Mouse (Mus musculus) cortical plate, adult 2 months (tissue): Measurements from ENCODE around the gene Hapln4. TPM values are rescaled to one million over a fixed set of nuclear protein-coding genes. Genes with fewer than 3 reads are reported as not detected.

Source experiments
- H3K27ac ChIP-seq: fragments of 200-500 bp; 2 replicates; pipeline ENCODE4 v1.5.1; 2012; ENCODE audit warnings: low read length, control low read depth, inconsistent platforms; ENCODE audit not compliant: insufficient read depth
- H3K4me1 ChIP-seq: fragments of 200-500 bp; 2 replicates; pipeline ENCODE4 v1.6.1; 2011; ENCODE audit warnings: low read length; ENCODE audit not compliant: control insufficient read depth, insufficient read depth
- H3K4me3 ChIP-seq: fragments of 200-500 bp; 2 replicates; pipeline ENCODE4 v1.5.1; 2011; ENCODE audit warnings: mild to moderate bottlenecking, low read length, control low read depth; ENCODE audit not compliant: insufficient read depth
- CTCF ChIP-seq: fragments of 200-500 bp; IDR thresholded peaks from 2 replicates; pipeline ENCODE4 v1.5.1; 2011; ENCODE audit warnings: mild to moderate bottlenecking, control low read depth, low read length; ENCODE audit not compliant: insufficient read depth; ENCODE audit errors: extremely low read depth
- POLR2A ChIP-seq: fragments of 200-500 bp; IDR thresholded peaks from 2 replicates; pipeline ENCODE4 v1.6.1; 2011; ENCODE audit warnings: mild to moderate bottlenecking, low read length, control low read depth; ENCODE audit not compliant: insufficient read depth; ENCODE audit errors: extremely low read depth
- polyA plus RNA-seq: library from polyadenylated mRNA; depleted of rRNA; stranded (reverse); fragments of >200 nt; gene quantifications from 2 replicates; pipeline ENCODE4 v1.2.3, GENCODE M21; 2012

Hapln4 gene
- polyA plus RNA-seq, 1 experiment, result 69.9 TPM

DNA sequence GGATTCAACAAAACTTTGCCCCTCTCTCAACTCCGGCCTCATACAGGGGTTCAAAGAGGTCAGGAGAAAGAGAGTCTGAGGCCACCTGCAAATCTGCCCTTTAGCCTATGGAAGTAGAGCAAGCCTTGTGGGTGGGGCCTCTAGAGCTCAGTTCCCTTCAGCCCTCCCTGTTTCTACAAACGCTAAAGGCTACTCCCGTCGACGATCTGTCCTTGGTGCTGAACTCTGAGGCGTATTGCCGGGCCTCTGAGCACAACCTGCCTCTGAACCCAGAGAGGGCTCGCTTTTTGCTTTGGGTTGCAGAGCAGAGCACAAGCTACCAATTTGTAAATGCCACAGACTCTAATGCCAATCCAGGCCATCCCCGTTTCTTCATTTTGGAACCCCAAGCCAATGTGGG, 34.4 kb downstream of the Hapln4 start:
- Histone ChIP-seq H3K27ac (no peak overlapping the region), H3K4me3 (peak overlapping the region; percentile 62; the same call in 1 of the 2 replicates), H3K4me1 (peaks cover 15% of the 10 kb centered on the region)
- TF ChIP-seq CTCF, result no peak
- TF ChIP-seq POLR2A, result no peak

DNA sequence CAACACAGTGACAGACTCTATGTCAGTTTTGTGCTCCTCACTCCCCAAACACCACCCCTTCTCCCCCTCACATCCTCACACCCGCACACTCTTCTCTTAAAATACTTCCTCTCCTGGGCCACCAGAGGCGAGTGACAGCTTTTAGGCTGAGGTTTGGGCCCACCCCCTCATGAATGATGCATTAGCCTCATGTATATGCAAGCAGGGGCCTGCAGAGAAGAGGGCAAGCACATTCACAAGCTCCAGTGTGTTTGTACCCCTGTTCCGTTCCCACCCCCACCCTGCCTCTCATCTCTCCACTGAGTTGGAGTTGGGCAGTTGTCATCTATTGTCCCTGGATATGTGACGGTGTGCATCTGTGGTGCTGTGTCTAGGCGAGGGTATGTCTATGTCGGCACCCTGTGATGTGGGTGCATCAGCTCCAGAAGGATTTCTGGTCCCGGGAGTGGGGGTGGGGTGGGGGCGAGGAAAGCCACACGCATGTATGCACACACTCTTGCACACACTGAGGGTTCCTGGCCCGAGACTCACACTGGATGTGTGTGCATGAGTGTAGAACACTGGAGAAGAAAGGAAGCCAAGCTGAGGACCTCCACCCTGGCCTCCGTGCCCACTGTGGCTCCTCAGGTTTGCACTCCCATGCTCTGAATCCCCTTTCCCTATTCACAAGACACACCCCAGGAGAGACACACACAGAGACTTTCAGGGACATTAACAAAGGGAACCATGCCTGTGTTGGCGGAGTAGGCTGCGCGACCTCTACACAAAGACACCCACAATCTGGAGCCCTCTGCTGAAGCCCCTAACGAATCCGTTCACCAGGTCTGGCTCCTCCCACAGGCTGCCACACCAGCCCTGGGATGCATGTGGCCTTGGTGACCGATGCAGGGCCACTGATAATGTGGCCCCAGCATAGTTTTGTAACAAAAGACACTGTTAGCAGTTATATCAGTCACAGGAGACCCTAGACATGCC, 35.8 kb downstream of the Hapln4 start:
- no peak for TF ChIP-seq CTCF
- peak; percentile 68 for TF ChIP-seq POLR2A
- Histone ChIP-seq H3K4me1 (peaks cover 10% of the 10 kb centered on the region), H3K4me3 (peak overlapping the region; percentile 62), H3K27ac (peak overlapping the region; percentile 38)

DNA sequence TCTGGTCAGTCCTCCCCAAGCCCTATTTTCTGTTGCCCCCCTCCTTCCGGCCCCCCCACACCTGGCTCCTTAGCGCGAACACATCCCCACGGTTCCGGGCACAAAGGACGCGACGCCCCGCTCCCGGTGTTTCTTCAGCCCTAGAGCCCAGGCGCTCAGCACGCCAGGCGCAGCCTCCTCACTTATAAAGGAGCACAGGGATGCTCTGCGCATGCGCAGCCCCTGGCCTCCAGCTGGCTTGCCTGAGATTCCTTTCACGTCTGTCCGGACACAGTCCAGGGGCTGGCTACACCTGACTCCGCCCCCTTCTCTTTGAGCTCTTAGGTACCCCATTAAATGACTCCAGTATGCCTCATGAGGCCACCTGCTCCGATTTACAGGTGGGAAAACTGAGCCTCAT, 37.4 kb downstream of the Hapln4 start, which contains the start of gene Ncan:
Ncan (minus strand) TSS at position 207 of the 400 bp plus-strand sequence.
- Histone ChIP-seq H3K27ac (peak within 1 kb of the TSS; percentile 38), H3K4me3 (peak within 1 kb of the TSS; percentile 62)
- TF ChIP-seq POLR2A, result peak; percentile 100
- no peak for TF ChIP-seq CTCF

DNA sequence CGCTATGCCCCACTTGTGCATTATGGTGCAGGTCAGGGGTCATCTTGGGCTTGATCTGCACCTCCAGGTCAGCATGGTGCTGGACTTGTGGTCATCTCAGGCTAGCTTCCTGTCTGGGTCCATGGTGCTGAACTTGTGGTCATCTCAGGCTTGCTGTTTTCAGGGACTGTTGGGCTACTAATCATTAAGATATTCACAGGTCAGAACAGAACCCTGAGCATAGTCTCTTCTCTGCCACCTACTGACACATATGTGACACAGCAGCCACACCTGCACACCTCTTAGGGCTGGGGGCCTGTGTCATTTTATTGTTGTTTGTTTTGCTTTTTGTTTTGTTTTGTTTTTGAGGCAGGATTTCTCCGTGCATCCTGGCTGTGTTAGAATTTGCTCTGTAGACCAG, 39.6 kb downstream of the Hapln4 start:
- TF ChIP-seq CTCF (peak; percentile 50), POLR2A (no peak)
- H3K4me1 ChIP-seq, result peaks cover 2% of the 10 kb centered on the region; the same call in 1 of the 2 replicates
- no peak overlapping the region for H3K4me3 ChIP-seq
- no peak overlapping the region for H3K27ac ChIP-seq

More for the DNA sequence above, 37.4 kb downstream of the Hapln4 start, which contains the start of gene Ncan:
- peaks cover 12% of the 10 kb centered on the region for H3K4me1 ChIP-seq

DNA sequence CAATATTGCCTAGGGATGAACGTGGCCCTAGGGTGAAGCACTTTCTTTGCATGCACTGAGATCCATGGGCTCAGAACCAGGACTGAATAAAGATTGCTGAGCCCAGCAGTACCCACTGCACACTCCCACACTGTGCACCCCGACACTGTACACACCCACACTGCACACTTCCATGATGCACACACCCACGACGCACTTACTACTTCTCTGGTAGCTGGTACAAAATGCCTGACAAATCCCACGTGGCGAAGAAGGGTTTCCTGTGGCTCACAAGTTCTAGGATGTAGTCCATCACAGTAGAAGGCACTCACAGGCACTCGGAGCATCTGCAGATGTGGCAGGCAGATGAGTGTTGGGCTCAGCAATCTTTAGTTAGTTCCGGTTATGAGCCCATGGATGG, 41.7 kb downstream of the Hapln4 start:
- no peak overlapping the region for H3K4me3 ChIP-seq
- no peak overlapping the region for H3K27ac ChIP-seq
- TF ChIP-seq POLR2A (no peak), CTCF (no peak)
- peaks cover 2% of the 10 kb centered on the region; the same call in 1 of the 2 replicates for H3K4me1 ChIP-seq

DNA sequence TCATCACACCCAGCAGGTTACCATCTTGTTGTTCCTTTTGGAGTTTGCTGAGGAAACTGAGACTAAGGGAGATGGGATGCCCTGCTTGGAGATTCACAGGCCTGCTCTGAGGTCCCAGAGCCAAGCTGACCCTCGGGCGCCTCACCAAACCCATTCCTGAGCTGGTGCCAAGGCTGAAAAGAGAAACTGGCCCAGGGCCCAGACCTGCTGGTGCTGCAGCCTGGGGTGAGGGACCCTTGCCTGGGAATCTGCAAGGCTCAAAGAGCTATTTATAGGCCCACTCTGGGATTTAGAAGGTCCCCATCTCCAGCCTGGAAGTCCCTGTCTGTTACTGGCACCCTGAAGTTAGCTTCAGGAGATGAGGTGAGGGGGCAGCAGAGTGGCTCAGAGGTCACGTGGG, 45.2 kb downstream of the Hapln4 start:
- TF ChIP-seq CTCF (no peak), POLR2A (no peak)
- peaks cover 5% of the 10 kb centered on the region for H3K4me1 ChIP-seq
- H3K4me3 ChIP-seq, result no peak overlapping the region
- H3K27ac ChIP-seq, result peak overlapping the region; percentile 66

DNA sequence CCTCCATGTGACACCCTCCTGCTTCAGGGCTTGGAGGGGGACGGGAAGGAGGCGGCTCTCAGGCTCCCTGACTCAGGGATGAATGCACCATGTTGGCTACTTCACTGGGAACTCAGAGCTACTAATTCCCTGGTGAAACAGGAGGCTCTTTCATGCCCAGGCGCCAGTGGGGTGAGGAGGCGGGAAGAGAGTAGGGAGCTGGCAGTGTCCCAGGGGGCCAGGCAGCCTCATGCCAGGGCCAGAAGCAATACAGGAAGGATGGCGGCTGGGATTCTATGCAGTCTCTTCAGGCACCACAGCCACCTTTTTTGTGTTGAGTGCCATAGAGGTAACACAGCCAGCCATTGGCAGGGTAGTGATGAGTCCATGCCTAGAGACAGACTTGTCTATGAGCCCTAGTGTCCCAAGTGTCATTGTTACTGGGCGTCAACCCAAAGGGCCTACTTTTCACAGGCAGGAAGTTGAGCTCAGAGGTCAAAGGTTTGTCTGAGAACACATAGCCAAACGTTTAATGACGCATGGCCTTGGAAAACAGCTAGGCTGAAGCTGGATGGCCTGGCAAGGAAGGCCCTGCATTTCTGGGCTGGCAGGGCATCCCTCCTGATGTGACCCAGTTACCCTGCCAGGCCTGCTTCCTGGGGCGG, 46.2 kb downstream of the Hapln4 start:
- Histone ChIP-seq H3K4me3 (no peak overlapping the region), H3K27ac (peak overlapping the region; percentile 84; the same call in 1 of the 2 replicates), H3K4me1 (peaks cover 5% of the 10 kb centered on the region)
- TF ChIP-seq CTCF (no peak), POLR2A (no peak)

DNA sequence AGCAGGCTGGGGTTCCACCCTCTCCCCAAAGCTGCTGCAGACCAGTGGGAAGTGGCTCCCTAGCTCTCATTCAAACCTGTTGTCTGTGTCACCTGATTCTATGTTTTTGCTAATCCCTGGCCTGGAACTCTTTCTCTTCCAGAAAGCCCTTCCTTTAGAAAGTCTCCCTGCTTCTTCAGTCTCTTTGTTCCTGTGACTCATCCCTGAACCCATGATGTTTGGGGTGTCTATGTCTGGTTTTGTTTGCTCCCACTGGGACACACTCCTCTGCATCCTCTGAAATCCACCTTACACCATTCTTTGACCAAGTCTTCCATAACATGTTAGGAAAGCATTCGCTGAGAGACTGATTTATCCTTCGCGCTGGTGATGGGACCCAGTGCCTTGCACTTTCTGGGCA, 46.8 kb downstream of the Hapln4 start:
- peak overlapping the region; percentile 84; the same call in 1 of the 2 replicates for H3K27ac ChIP-seq
- H3K4me1 ChIP-seq, result peaks cover 3% of the 10 kb centered on the region
- TF ChIP-seq CTCF, result no peak
- no peak overlapping the region for H3K4me3 ChIP-seq

DNA sequence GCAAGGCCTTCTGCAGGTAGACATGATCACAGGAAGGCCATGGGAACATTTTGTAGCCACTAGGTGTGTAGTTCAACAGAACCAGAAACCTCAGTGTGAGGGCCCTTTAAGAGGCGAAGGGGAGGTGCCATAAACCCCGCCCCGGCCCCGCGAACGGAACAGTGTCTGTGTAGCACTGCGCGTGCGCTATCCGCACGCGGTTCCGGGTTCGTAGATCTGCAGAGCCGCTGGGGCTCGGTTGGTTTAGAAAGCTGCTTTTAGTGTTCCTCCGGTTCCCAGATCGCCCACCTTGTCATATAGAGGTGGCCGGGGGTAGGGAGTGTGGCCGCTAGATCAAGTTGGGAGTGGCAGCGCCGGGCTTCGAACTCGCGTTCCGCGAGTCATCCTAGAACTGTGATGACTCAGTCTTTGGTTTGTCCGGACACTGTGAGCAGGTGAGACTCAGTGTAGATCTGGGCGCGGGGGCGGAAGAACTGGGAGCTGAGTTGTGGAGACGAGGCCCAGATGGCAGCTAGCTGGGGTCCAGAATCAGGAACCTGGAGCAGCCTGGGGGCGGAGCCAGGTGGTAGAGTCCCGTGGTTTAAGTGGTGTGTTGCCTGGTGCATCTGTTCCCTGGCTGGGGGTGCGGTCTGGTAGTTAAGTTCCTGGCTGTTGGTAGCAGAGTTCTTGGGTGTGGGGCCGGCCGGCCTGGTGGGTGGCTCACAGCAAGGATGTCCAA, 48.1 kb downstream of the Hapln4 start, which contains the start of gene Nr2c2ap:
Nr2c2ap (plus strand) TSS at position 168 of the 718 bp plus-strand sequence.
- Histone ChIP-seq H3K27ac (no peak within 1 kb of the TSS), H3K4me1 (peaks cover 3% of the 10 kb centered on the region), H3K4me3 (peak within 1 kb of the TSS; percentile 64)
- TF ChIP-seq POLR2A (peak; percentile 62; the same call in 1 of the 2 replicates), CTCF (no peak)
